In the genomic region with DNA sequence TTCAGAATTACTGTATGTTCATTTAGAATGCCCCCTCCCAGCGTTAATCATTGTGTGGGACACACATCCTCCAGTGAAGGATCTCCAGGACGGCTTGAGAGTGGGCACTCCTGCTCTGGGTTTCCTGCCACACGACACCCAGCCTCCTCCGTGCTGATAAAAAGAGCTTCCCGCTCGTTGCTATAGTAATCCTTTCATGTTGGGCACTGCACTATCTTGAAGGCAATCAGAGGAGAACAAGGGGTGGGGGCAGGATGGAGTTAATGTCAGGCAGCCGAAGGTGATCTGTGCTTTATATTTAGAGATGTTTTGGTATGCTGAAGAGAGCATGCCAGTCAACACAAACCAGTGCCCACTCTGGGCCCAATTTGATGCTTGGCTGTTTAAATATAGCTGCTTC, we compare ENCODE assay signal across 9 mouse cellular contexts.
DNase-seq lines count a peak whose midpoint lies in the region; ATAC-seq and TF ChIP-seq lines count a peak whose summit lies in the region.
"Had no signal": no experiment of that assay in that cellular context is flagged by ENCODE, and none has a peak within 500 bp of the region (broad histone marks: within the 10 kb centered on the region; RNA-seq: fewer than 3 reads in every experiment).

No protein-coding gene starts in this region.

- no peaks in the 10 kb centered on the region for H3K36me3 ChIP-seq in forebrain, embryonic 12.5 days (replicated peaks)
- no peaks in the 10 kb centered on the region for H3K36me3 ChIP-seq in forebrain, embryonic 10.5 days (replicated peaks)
- no peaks in the 10 kb centered on the region for H3K36me3 ChIP-seq in hindbrain, embryonic 16.5 days (ENCODE audit: control insufficient read depth, insufficient read depth, low read length)
- H3K36me3 ChIP-seq in neural tube, embryonic 13.5 days, result no peaks in the 10 kb centered on the region
- H3K36me3 ChIP-seq in intestine, postnatal 0 days (ENCODE audit: control insufficient read depth, insufficient read depth), result no peaks in the 10 kb centered on the region
- H3K36me3 ChIP-seq: intestine, embryonic 15.5 days had no signal

- intact Hi-C loops in gastrocnemius, adult 2 months (cut with DNase I), result no loop called here

- no peak overlapping the region; the same call in 1 of the 2 replicates for H3K4me2 ChIP-seq in forebrain, embryonic 12.5 days
- H3K4me2 ChIP-seq in hindbrain, embryonic 16.5 days (ENCODE audit: low read length), result no peak overlapping the region
- H3K4me2 ChIP-seq in neural tube, embryonic 13.5 days, result 0 out of 2 replicates have a peak overlapping the region, but pooled peaks have one; percentile 5
- H3K4me2 ChIP-seq in intestine, postnatal 0 days (replicated peaks; ENCODE audit: low read depth), result no peak overlapping the region
- H3K4me2 ChIP-seq: intestine, embryonic 15.5 days had no signal

- no peak for TF ChIP-seq CTCF in cortical plate, adult 2 months (IDR thresholded peaks at IDR 0.05; ENCODE audit: extremely low read depth, insufficient read depth, low read length)
- TF ChIP-seq CTCF in gastrocnemius, adult 2 months (IDR thresholded peaks at IDR 0.05), result no peak
- TF ChIP-seq CTCF in intestine, postnatal 0 days (IDR thresholded peaks at IDR 0.05; ENCODE audit: low read depth), result no peak
- no peak for TF ChIP-seq CTCF in lung, adult 2 months (IDR thresholded peaks at IDR 0.05; ENCODE audit: insufficient read depth, low read length)

- peaks cover 30% of the 10 kb centered on the region for H3K4me1 ChIP-seq in forebrain, embryonic 12.5 days
- H3K4me1 ChIP-seq in forebrain, embryonic 10.5 days, result peaks cover 33% of the 10 kb centered on the region
- peaks cover 13% of the 10 kb centered on the region for H3K4me1 ChIP-seq in cortical plate, adult 2 months (ENCODE audit: control insufficient read depth, insufficient read depth, low read length)
- peaks cover 14% of the 10 kb centered on the region for H3K4me1 ChIP-seq in hindbrain, embryonic 16.5 days (ENCODE audit: control insufficient read depth, insufficient read depth, low read depth, low read length)
- peaks cover 42% of the 10 kb centered on the region for H3K4me1 ChIP-seq in neural tube, embryonic 13.5 days (replicated peaks)
- no peaks in the 10 kb centered on the region for H3K4me1 ChIP-seq in intestine, postnatal 0 days (replicated peaks; ENCODE audit: control insufficient read depth, insufficient read depth, low read length)
- peaks cover 3% of the 10 kb centered on the region; the same call in 1 of the 2 replicates for H3K4me1 ChIP-seq in lung, adult 2 months (ENCODE audit: control insufficient read depth, insufficient read depth, low read length)
- H3K4me1 ChIP-seq: intestine, embryonic 15.5 days had no signal

- no peak overlapping the region for H3K9ac ChIP-seq in forebrain, embryonic 12.5 days
- H3K9ac ChIP-seq in hindbrain, embryonic 16.5 days (ENCODE audit: low read depth, low read length), result no peak overlapping the region
- H3K9ac ChIP-seq in neural tube, embryonic 13.5 days, result peak overlapping the region; percentile 54; the same call in 1 of the 2 replicates
- H3K9ac ChIP-seq in intestine, postnatal 0 days (ENCODE audit: low read depth, low read length), result no peak overlapping the region
- H3K9ac ChIP-seq: intestine, embryonic 15.5 days had no signal

- no peaks in the 10 kb centered on the region for H3K27me3 ChIP-seq in forebrain, embryonic 12.5 days
- no peaks in the 10 kb centered on the region for H3K27me3 ChIP-seq in forebrain, embryonic 10.5 days (ENCODE audit: poor library complexity, severe bottlenecking)
- no peaks in the 10 kb centered on the region for H3K27me3 ChIP-seq in hindbrain, embryonic 16.5 days (replicated peaks; ENCODE audit: control insufficient read depth, insufficient read depth, low read length)
- no peaks in the 10 kb centered on the region for H3K27me3 ChIP-seq in neural tube, embryonic 13.5 days
- H3K27me3 ChIP-seq in intestine, postnatal 0 days (replicated peaks; ENCODE audit: control insufficient read depth, insufficient read depth, low read length), result no peaks in the 10 kb centered on the region
- H3K27me3 ChIP-seq: intestine, embryonic 15.5 days had no signal

- peak; percentile 72 for ATAC-seq in forebrain, embryonic 12.5 days (ENCODE audit: low FRiP score)
- ATAC-seq in hindbrain, embryonic 16.5 days, result peak; percentile 56
- ATAC-seq in neural tube, embryonic 13.5 days (ENCODE audit: low read depth), result peak; percentile 71; the same call in 1 of the 2 replicates
- ATAC-seq in intestine, postnatal 0 days, result no peak
- ATAC-seq: intestine, embryonic 15.5 days had no signal

- no peaks in the 10 kb centered on the region for H3K9me3 ChIP-seq in forebrain, embryonic 12.5 days
- no peaks in the 10 kb centered on the region for H3K9me3 ChIP-seq in forebrain, embryonic 10.5 days
- no peaks in the 10 kb centered on the region for H3K9me3 ChIP-seq in hindbrain, embryonic 16.5 days (ENCODE audit: control insufficient read depth, low read length)
- no peaks in the 10 kb centered on the region for H3K9me3 ChIP-seq in neural tube, embryonic 13.5 days
- H3K9me3 ChIP-seq in intestine, postnatal 0 days (ENCODE audit: control insufficient read depth), result no peaks in the 10 kb centered on the region
- H3K9me3 ChIP-seq: intestine, embryonic 15.5 days had no signal

- 0 out of 2 replicates have a peak overlapping the region, but pooled peaks have one; percentile 31 for H3K27ac ChIP-seq in forebrain, embryonic 12.5 days
- no peak overlapping the region for H3K27ac ChIP-seq in forebrain, embryonic 10.5 days
- H3K27ac ChIP-seq in cortical plate, adult 2 months (ENCODE audit: insufficient read depth, low read length), result peak overlapping the region; percentile 77; the same call in 1 of the 2 replicates
- peak overlapping the region; percentile 32; the same call in 1 of the 2 replicates for H3K27ac ChIP-seq in hindbrain, embryonic 16.5 days (ENCODE audit: low read depth, low read length)
- H3K27ac ChIP-seq in neural tube, embryonic 13.5 days (replicated peaks), result peak overlapping the region; percentile 54
- no peak overlapping the region for H3K27ac ChIP-seq in gastrocnemius, adult 2 months
- H3K27ac ChIP-seq in intestine, postnatal 0 days (ENCODE audit: low read depth, low read length), result no peak overlapping the region
- H3K27ac ChIP-seq: intestine, embryonic 15.5 days had no signal

- TF ChIP-seq POLR2A in cortical plate, adult 2 months (IDR thresholded peaks at IDR 0.05; ENCODE audit: extremely low read depth, insufficient read depth, low read length), result no peak
- TF ChIP-seq POLR2A in lung, adult 2 months (IDR thresholded peaks at IDR 0.05; ENCODE audit: borderline replicate concordance, extremely low read depth, low read depth, low read length), result no peak

- H3K4me3 ChIP-seq in forebrain, embryonic 12.5 days (replicated peaks), result no peak overlapping the region
- H3K4me3 ChIP-seq in forebrain, embryonic 10.5 days, result no peak overlapping the region
- H3K4me3 ChIP-seq in cortical plate, adult 2 months (ENCODE audit: insufficient read depth, low read length), result no peak overlapping the region
- H3K4me3 ChIP-seq in hindbrain, embryonic 16.5 days (ENCODE audit: low read length), result no peak overlapping the region
- H3K4me3 ChIP-seq in neural tube, embryonic 13.5 days, result no peak overlapping the region
- no peak overlapping the region for H3K4me3 ChIP-seq in gastrocnemius, adult 2 months
- no peak overlapping the region for H3K4me3 ChIP-seq in intestine, postnatal 0 days (ENCODE audit: low read depth, low read length)
- H3K4me3 ChIP-seq in lung, adult 2 months (replicated peaks; ENCODE audit: extremely low read depth, low read depth, low read length), result no peak overlapping the region
- H3K4me3 ChIP-seq: intestine, embryonic 15.5 days had no signal

- 10% methylated on average over 7 of the region's 7 CpGs for WGBS in forebrain, embryonic 12.5 days
- 13% methylated on average over 7 of the region's 7 CpGs for WGBS in forebrain, embryonic 10.5 days
- 9% methylated on average over 7 of the region's 7 CpGs for WGBS in hindbrain, embryonic 16.5 days
- WGBS in neural tube, embryonic 13.5 days, result 10% methylated on average over 7 of the region's 7 CpGs
- 30% methylated on average over 7 of the region's 7 CpGs for WGBS in intestine, postnatal 0 days
- WGBS in lung, adult 2 months, result 26% methylated on average over 7 of the region's 7 CpGs

- no peak for DNase-seq in forebrain, embryonic 10.5 days (ENCODE audit: extremely low spot score, low spot score)
- no peak for DNase-seq in gastrocnemius, adult 2 months
- no peak for DNase-seq in lung, adult 2 months

Comparison
In these comparisons a context has a peak if more than half of its experiments do, and no peak if none do; other contexts are left out.
1. H3K27ac ChIP-seq: peak in forebrain, embryonic 12.5 days (single experiment), cortical plate, adult 2 months (single experiment), hindbrain, embryonic 16.5 days (single experiment) and neural tube, embryonic 13.5 days (single experiment); none in forebrain, embryonic 10.5 days (single experiment), gastrocnemius, adult 2 months (single experiment) and intestine, postnatal 0 days (single experiment).